Mouse (Mus musculus): ENCODE measurements at regions not wholly inside any gene's neighbourhood (a gene's known extent, or its start where the extent isn't known, plus 50 kb on each side); places are given as distances from the start of the nearest gene placed in this dataset.

GRCm38 (mm10) chr14:31891500-31892185, 61.2 kb upstream of the Ankrd28 start:
- ATAC-seq (replicated peaks; ENCODE audit: low read depth, poor library complexity, severe bottlenecking), result no peak

- ATAC-seq (replicated peaks; ENCODE audit: low read depth, poor library complexity, severe bottlenecking), result no peak
These were observed 61.7 kb upstream of the Ankrd28 start for GRCm38 (mm10) chr14:31892186-31892510.

GRCm38 (mm10) chr14:31896500-31896899, 66.0 kb upstream of the Ankrd28 start:
- no peak for ATAC-seq (replicated peaks; ENCODE audit: low read depth, poor library complexity, severe bottlenecking)

GRCm38 (mm10) chr14:31899504-31899903, 69.1 kb upstream of the Ankrd28 start:
- no peak for ATAC-seq (replicated peaks; ENCODE audit: low read depth, poor library complexity, severe bottlenecking)

- ATAC-seq (replicated peaks; ENCODE audit: low read depth, poor library complexity, severe bottlenecking), result no peak
These were observed 69.5 kb upstream of the Ankrd28 start for GRCm38 (mm10) chr14:31899906-31900305.

GRCm38 (mm10) chr14:31901901-31902300, 71.5 kb upstream of the Ankrd28 start:
- ATAC-seq (replicated peaks; ENCODE audit: low read depth, poor library complexity, severe bottlenecking), result no peak

- ATAC-seq (replicated peaks; ENCODE audit: low read depth, poor library complexity, severe bottlenecking), result no peak
These were observed 73.2 kb upstream of the Ankrd28 start for GRCm38 (mm10) chr14:31903664-31904063.

GRCm38 (mm10) chr14:31908591-31908990, 78.1 kb upstream of the Ankrd28 start:
- ATAC-seq (replicated peaks; ENCODE audit: low read depth, poor library complexity, severe bottlenecking), result no peak

GRCm38 (mm10) chr14:31909291-31909690, 78.8 kb upstream of the Ankrd28 start:
- ATAC-seq (replicated peaks; ENCODE audit: low read depth, poor library complexity, severe bottlenecking), result no peak

GRCm38 (mm10) chr14:31910809-31911208, 80.4 kb upstream of the Ankrd28 start:
- no peak for ATAC-seq (replicated peaks; ENCODE audit: low read depth, poor library complexity, severe bottlenecking)

- ATAC-seq (replicated peaks; ENCODE audit: low read depth, poor library complexity, severe bottlenecking), result no peak
These were observed 88.0 kb upstream of the Ankrd28 start for GRCm38 (mm10) chr14:31918461-31918860.

- ATAC-seq (replicated peaks; ENCODE audit: low read depth, poor library complexity, severe bottlenecking), result no peak
These were observed 88.5 kb upstream of the Ankrd28 start for GRCm38 (mm10) chr14:31918921-31919320.

GRCm38 (mm10) chr14:31929161-31929707, 98.8 kb upstream of the Ankrd28 start:
- peak; percentile 64 for ATAC-seq (replicated peaks; ENCODE audit: low read depth, poor library complexity, severe bottlenecking)

GRCm38 (mm10) chr14:31930367-31930766, 98.4 kb upstream of the Galnt15 start:
- peak; percentile 80 for ATAC-seq (replicated peaks; ENCODE audit: low read depth, poor library complexity, severe bottlenecking)

- ATAC-seq (replicated peaks; ENCODE audit: low read depth, poor library complexity, severe bottlenecking), result no peak
These were observed 96.8 kb upstream of the Galnt15 start for GRCm38 (mm10) chr14:31931971-31932370.

GRCm38 (mm10) chr14:31933441-31933840, 95.3 kb upstream of the Galnt15 start:
- ATAC-seq (replicated peaks; ENCODE audit: low read depth, poor library complexity, severe bottlenecking), result no peak

- no peak for ATAC-seq (replicated peaks; ENCODE audit: low read depth, poor library complexity, severe bottlenecking)
These were observed 94.9 kb upstream of the Galnt15 start for GRCm38 (mm10) chr14:31933841-31934271.

- no peak for ATAC-seq (replicated peaks; ENCODE audit: low read depth, poor library complexity, severe bottlenecking)
These were observed 94.5 kb upstream of the Galnt15 start for GRCm38 (mm10) chr14:31934321-31934720.

GRCm38 (mm10) chr14:31934771-31935170, 94.0 kb upstream of the Galnt15 start:
- ATAC-seq (replicated peaks; ENCODE audit: low read depth, poor library complexity, severe bottlenecking), result no peak

GRCm38 (mm10) chr14:31935411-31935810, 93.4 kb upstream of the Galnt15 start:
- no peak for ATAC-seq (replicated peaks; ENCODE audit: low read depth, poor library complexity, severe bottlenecking)

GRCm38 (mm10) chr14:31936581-31936980, 92.2 kb upstream of the Galnt15 start:
- no peak for ATAC-seq (replicated peaks; ENCODE audit: low read depth, poor library complexity, severe bottlenecking)

GRCm38 (mm10) chr14:31940900-31941299, 87.9 kb upstream of the Galnt15 start:
- ATAC-seq (replicated peaks; ENCODE audit: low read depth, poor library complexity, severe bottlenecking), result no peak
